In the genomic region with DNA sequence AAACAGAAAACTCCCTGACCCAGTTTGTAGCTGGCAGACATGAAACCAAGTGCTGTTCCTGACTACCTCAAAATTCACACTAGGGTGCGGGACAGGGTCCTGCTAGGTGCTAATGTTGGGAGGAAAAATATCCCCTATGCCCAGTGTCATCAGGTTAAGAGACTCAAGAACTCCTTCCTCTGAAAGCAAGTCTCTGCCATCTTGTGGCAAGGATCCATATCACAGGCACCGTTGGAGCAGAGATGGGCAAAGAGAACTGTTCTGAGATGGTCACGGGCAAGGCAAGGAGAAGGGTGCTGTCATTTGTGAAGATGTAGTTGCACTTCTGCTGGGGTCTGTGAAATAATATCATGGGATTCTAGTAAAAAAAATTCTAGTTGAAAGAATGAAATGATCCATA, we compare ENCODE assay signal across 9 mouse cellular contexts. TPM values are rescaled to one million over a fixed set of nuclear protein-coding genes. Genes with fewer than 3 reads are reported as not detected.
DNase-seq lines count a peak whose midpoint lies in the region; ATAC-seq and TF ChIP-seq lines count a peak whose summit lies in the region.
"Had no signal": no experiment of that assay in that cellular context is flagged by ENCODE, and none has a peak within 500 bp of the region (broad histone marks: within the 10 kb centered on the region; RNA-seq: fewer than 3 reads in every experiment).

No protein-coding gene starts in this region.

- peak; percentile 60; the same call in 1 of the 2 replicates for TF ChIP-seq CTCF in brain, embryonic 14.5 days (IDR thresholded peaks at IDR 0.05; ENCODE audit: borderline replicate concordance, extremely low read depth, insufficient read depth, insufficient read length)

- H3K27ac ChIP-seq in hindbrain, embryonic 10.5 days: no peak overlapping the region
- no peak overlapping the region for H3K27ac ChIP-seq in hindbrain, embryonic 13.5 days
- H3K27ac ChIP-seq: stomach, embryonic 15.5 days had no signal

- no peaks in the 10 kb centered on the region for H3K27me3 ChIP-seq in hindbrain, embryonic 10.5 days (ENCODE audit: insufficient read depth, poor library complexity, severe bottlenecking)
- no peaks in the 10 kb centered on the region for H3K27me3 ChIP-seq in hindbrain, embryonic 13.5 days
- H3K27me3 ChIP-seq: stomach, embryonic 15.5 days had no signal

- peak; percentile 18 for DNase-seq in hindbrain, embryonic 10.5 days (ENCODE audit: low spot score)
- DNase-seq in MN1 (ENCODE audit: low spot score): peak; percentile 26
- DNase-seq in brain, embryonic 14.5 days (ENCODE audit: low read depth): peak; percentile 58
- peak; percentile 14 to 31 for DNase-seq in heart, postnatal 36 days
- peak; percentile 12 to 50 for DNase-seq in layer of hippocampus, postnatal 36 days
- DNase-seq in retina, embryonic 14.5 days (ENCODE audit: low spot score): peak; percentile 50
- DNase-seq in thymus, adult 18-20 months: no peak

- H3K4me2 ChIP-seq in hindbrain, embryonic 13.5 days: no peak overlapping the region
- H3K4me2 ChIP-seq: stomach, embryonic 15.5 days had no signal

- H3K9me3 ChIP-seq in hindbrain, embryonic 10.5 days: no peaks in the 10 kb centered on the region
- H3K9me3 ChIP-seq in hindbrain, embryonic 13.5 days: no peaks in the 10 kb centered on the region
- H3K9me3 ChIP-seq: stomach, embryonic 15.5 days had no signal

- no peak overlapping the region for H3K4me3 ChIP-seq in hindbrain, embryonic 10.5 days
- no peak overlapping the region for H3K4me3 ChIP-seq in hindbrain, embryonic 13.5 days
- H3K4me3 ChIP-seq: stomach, embryonic 15.5 days had no signal

- H3K4me1 ChIP-seq in hindbrain, embryonic 10.5 days (replicated peaks): no peaks in the 10 kb centered on the region
- H3K4me1 ChIP-seq in hindbrain, embryonic 13.5 days (replicated peaks): no peaks in the 10 kb centered on the region
- H3K4me1 ChIP-seq: stomach, embryonic 15.5 days had no signal

- no peak for TF ChIP-seq POLR2A in brain, embryonic 14.5 days (IDR thresholded peaks at IDR 0.05; ENCODE audit: borderline replicate concordance, extremely low read depth, insufficient read depth, insufficient read length, poor library complexity, severe bottlenecking)

- no peaks in the 10 kb centered on the region for H3K36me3 ChIP-seq in hindbrain, embryonic 10.5 days
- no peaks in the 10 kb centered on the region for H3K36me3 ChIP-seq in hindbrain, embryonic 13.5 days
- H3K36me3 ChIP-seq: stomach, embryonic 15.5 days had no signal

- intact Hi-C loops in heart, postnatal 36 days (cut with DNase I): loop anchor here (1.0 to 5.0 kb wide), 2 partner anchors 42 to 128 kb away; no protein-coding TSS in a partner anchor

- no peak overlapping the region for H3K9ac ChIP-seq in hindbrain, embryonic 13.5 days
- H3K9ac ChIP-seq: stomach, embryonic 15.5 days had no signal

- no peak for ATAC-seq in hindbrain, embryonic 13.5 days (ENCODE audit: low FRiP score)

- WGBS in hindbrain, embryonic 10.5 days: 53% methylated on average over 3 of the region's 3 CpGs
- WGBS in hindbrain, embryonic 13.5 days: 52% methylated on average over 3 of the region's 3 CpGs

RNA-seq across cellular contexts. Expression of a gene that starts 44.9 kb away (rescaled TPM):
- polyA plus RNA-seq in hindbrain, embryonic 10.5 days (2016; fragmentation: Nextera tagmentation; extraction: Ambion mirVana): 17.9 and 22.2 TPM in 2 replicates
- 31.3 and 32.1 TPM in 2 replicates for polyA plus RNA-seq in hindbrain, embryonic 13.5 days (2015; fragmentation: Nextera tagmentation; extraction: Ambion mirVana)
- polyA plus RNA-seq in brain, embryonic 14.5 days (2012; rRNA removed): 28.3 and 35.1 TPM in 2 replicates
- total RNA-seq in heart, postnatal 36 days (2021): 10 to 100 TPM; 12.7 to 14.4 TPM
- 100 to 1,000 TPM; 119 to 120 TPM for total RNA-seq in layer of hippocampus, postnatal 36 days (2021)

Comparison
In these comparisons a context has a peak if more than half of its experiments do, and no peak if none do; other contexts are left out.
1. DNase-seq: peak in hindbrain, embryonic 10.5 days (single experiment), MN1 (single experiment), brain, embryonic 14.5 days (single experiment), heart, postnatal 36 days (2 of 2), layer of hippocampus, postnatal 36 days (2 of 2) and retina, embryonic 14.5 days (single experiment); none in thymus, adult 18-20 months (0 of 2).